Mouse (Mus musculus): ENCODE results near the gene Ptms. TPM values are rescaled to one million over a fixed set of nuclear protein-coding genes. Genes with fewer than 3 reads are reported as not detected.
"Not testable (repeated sequence)": the region's sequence is repeated elsewhere in the genome, so short reads cannot be mapped to it uniquely, and the experiment has no call there.

Ptms gene
- polyA plus RNA-seq, 1 experiment from 2014 or later, result 864 TPM

- Histone ChIP-seq H3K36me3 (no peaks in the 10 kb centered on the region), H3K27me3 (no peaks in the 10 kb centered on the region), H3K4me1 (replicated peaks) (peaks cover 19% of the 10 kb centered on the region), H3K9ac (no peak overlapping the region), H3K9me3 (no peaks in the 10 kb centered on the region), H3K27ac (replicated peaks) (no peak overlapping the region), H3K4me2 (no peak overlapping the region), H3K4me3 (no peak overlapping the region)
- 51% methylated on average over 8 of the region's 8 CpGs for WGBS
- no peak for ATAC-seq (ENCODE audit: low FRiP score, low read depth)
Measured at GRCm38 (mm10) chr6:124900056-124900800, 19.7 kb downstream of the Ptms start.

- H3K4me2 ChIP-seq, result no peak overlapping the region
- no peak for ATAC-seq (ENCODE audit: low FRiP score, low read depth)
- no peaks in the 10 kb centered on the region for H3K36me3 ChIP-seq
- H3K27ac ChIP-seq (replicated peaks), result no peak overlapping the region
- peaks cover 2% of the 10 kb centered on the region for H3K4me1 ChIP-seq (replicated peaks)
- H3K9me3 ChIP-seq, result no peaks in the 10 kb centered on the region
- no peaks in the 10 kb centered on the region for H3K27me3 ChIP-seq
- no peak overlapping the region for H3K9ac ChIP-seq
- H3K4me3 ChIP-seq, result no peak overlapping the region
- 30% methylated on average over 3 of the region's 3 CpGs for WGBS
Measured at GRCm38 (mm10) chr6:124898359-124898758, 21.5 kb downstream of the Ptms start.

- not testable (repeated sequence) for H3K27ac ChIP-seq (replicated peaks); H3K4me2 ChIP-seq; H3K4me1 ChIP-seq (replicated peaks); H3K36me3 ChIP-seq; H3K9me3 ChIP-seq; H3K27me3 ChIP-seq; H3K4me3 ChIP-seq; H3K9ac ChIP-seq; ATAC-seq (ENCODE audit: low FRiP score, low read depth)
- WGBS, result 88% methylated on average over 2 of the region's 2 CpGs
Measured at GRCm38 (mm10) chr6:124894113-124894512, 25.8 kb downstream of the Ptms start.

GRCm38 (mm10) chr6:124890997-124891396, 28.9 kb downstream of the Ptms start:
- H3K4me3 ChIP-seq, result no peak overlapping the region
- H3K36me3 ChIP-seq, result no peaks in the 10 kb centered on the region
- WGBS, result 64% methylated on average over 6 of the region's 6 CpGs

GRCm38 (mm10) chr6:124888555-124889125, 31.3 kb downstream of the Ptms start:
- 92% methylated on average over 6 of the region's 6 CpGs for WGBS
- Histone ChIP-seq H3K4me2 (no peak overlapping the region), H3K27ac (replicated peaks) (no peak overlapping the region), H3K36me3 (no peaks in the 10 kb centered on the region), H3K4me3 (no peak overlapping the region), H3K9me3 (no peaks in the 10 kb centered on the region), H3K9ac (no peak overlapping the region), H3K4me1 (replicated peaks) (no peaks in the 10 kb centered on the region), H3K27me3 (no peaks in the 10 kb centered on the region)
- no peak for ATAC-seq (ENCODE audit: low FRiP score, low read depth)

More at GRCm38 (mm10) chr6:124890997-124891396, 28.9 kb downstream of the Ptms start:
- ATAC-seq (ENCODE audit: low FRiP score, low read depth), result no peak
- Histone ChIP-seq H3K9ac (no peak overlapping the region), H3K4me1 (replicated peaks) (no peaks in the 10 kb centered on the region), H3K9me3 (no peaks in the 10 kb centered on the region), H3K27me3 (no peaks in the 10 kb centered on the region), H3K27ac (replicated peaks) (no peak overlapping the region), H3K4me2 (no peak overlapping the region)

GRCm38 (mm10) chr6:124887986-124888385, 31.9 kb downstream of the Ptms start, which contains the start of gene Cd4:
TSS of gene Cd4 (minus strand) at chr6:124888221.
- no peak within 1 kb of the TSS for H3K4me3 ChIP-seq
- no peaks in the 10 kb centered on the region for H3K4me1 ChIP-seq (replicated peaks)
- H3K36me3 ChIP-seq, result no peaks in the 10 kb centered on the region
- no peak within 1 kb of the TSS for H3K4me2 ChIP-seq
- WGBS, result 93% methylated on average over 9 of the region's 9 CpGs
- no peaks in the 10 kb centered on the region for H3K9me3 ChIP-seq
- H3K27ac ChIP-seq (replicated peaks), result no peak within 1 kb of the TSS
- no peaks in the 10 kb centered on the region for H3K27me3 ChIP-seq
- no peak within 1 kb of the TSS for H3K9ac ChIP-seq
- ATAC-seq (ENCODE audit: low FRiP score, low read depth), result no peak

GRCm38 (mm10) chr6:124885956-124886381, 33.9 kb downstream of the Ptms start:
- ATAC-seq (ENCODE audit: low FRiP score, low read depth), result no peak
- 87% methylated on average over 8 of the region's 8 CpGs for WGBS
- no peak overlapping the region for H3K9ac ChIP-seq

GRCm38 (mm10) chr6:124884714-124885500, 35.0 kb downstream of the Ptms start:
- ATAC-seq (ENCODE audit: low FRiP score, low read depth), result no peak
- Histone ChIP-seq H3K9ac (no peak overlapping the region), H3K4me3 (no peak overlapping the region), H3K27ac (replicated peaks) (no peak overlapping the region), H3K27me3 (no peaks in the 10 kb centered on the region), H3K4me1 (replicated peaks) (no peaks in the 10 kb centered on the region), H3K36me3 (no peaks in the 10 kb centered on the region), H3K4me2 (no peak overlapping the region), H3K9me3 (no peaks in the 10 kb centered on the region)
- 66% methylated on average over 10 of the region's 10 CpGs for WGBS

More at GRCm38 (mm10) chr6:124885956-124886381, 33.9 kb downstream of the Ptms start:
- no peaks in the 10 kb centered on the region for H3K9me3 ChIP-seq
- H3K36me3 ChIP-seq, result no peaks in the 10 kb centered on the region
- H3K4me3 ChIP-seq, result no peak overlapping the region
- H3K27ac ChIP-seq (replicated peaks), result no peak overlapping the region
- no peaks in the 10 kb centered on the region for H3K4me1 ChIP-seq (replicated peaks)
- H3K4me2 ChIP-seq, result no peak overlapping the region
- no peaks in the 10 kb centered on the region for H3K27me3 ChIP-seq

GRCm38 (mm10) chr6:124883351-124883750, 36.6 kb downstream of the Ptms start:
- ATAC-seq (ENCODE audit: low FRiP score, low read depth), result no peak
- 72% methylated on average over 10 of the region's 10 CpGs for WGBS
- no peaks in the 10 kb centered on the region for H3K9me3 ChIP-seq

GRCm38 (mm10) chr6:124881821-124882220, 38.1 kb downstream of the Ptms start:
- no peaks in the 10 kb centered on the region for H3K9me3 ChIP-seq
- no peak overlapping the region for H3K4me2 ChIP-seq
- H3K4me1 ChIP-seq (replicated peaks), result no peaks in the 10 kb centered on the region
- no peaks in the 10 kb centered on the region for H3K36me3 ChIP-seq
- WGBS, result 93% methylated on average over 9 of the region's 9 CpGs
- H3K27me3 ChIP-seq, result no peaks in the 10 kb centered on the region
- no peak overlapping the region for H3K27ac ChIP-seq (replicated peaks)
- H3K4me3 ChIP-seq, result no peak overlapping the region
- H3K9ac ChIP-seq, result no peak overlapping the region
- ATAC-seq (ENCODE audit: low FRiP score, low read depth), result no peak

More at GRCm38 (mm10) chr6:124883351-124883750, 36.6 kb downstream of the Ptms start:
- Histone ChIP-seq H3K27me3 (no peaks in the 10 kb centered on the region), H3K4me1 (replicated peaks) (no peaks in the 10 kb centered on the region), H3K9ac (no peak overlapping the region), H3K4me3 (no peak overlapping the region), H3K27ac (replicated peaks) (no peak overlapping the region), H3K4me2 (no peak overlapping the region), H3K36me3 (no peaks in the 10 kb centered on the region)

GRCm38 (mm10) chr6:124879390-124879789, 40.5 kb downstream of the Ptms start:
- H3K36me3 ChIP-seq, result no peaks in the 10 kb centered on the region
- ATAC-seq (ENCODE audit: low FRiP score, low read depth), result no peak
- no peak overlapping the region for H3K9ac ChIP-seq
- no peaks in the 10 kb centered on the region for H3K4me1 ChIP-seq (replicated peaks)
- H3K4me3 ChIP-seq, result no peak overlapping the region
- no peak overlapping the region for H3K4me2 ChIP-seq
- 74% methylated on average over 6 of the region's 6 CpGs for WGBS
- no peak overlapping the region for H3K27ac ChIP-seq (replicated peaks)
- no peaks in the 10 kb centered on the region for H3K9me3 ChIP-seq
- H3K27me3 ChIP-seq, result no peaks in the 10 kb centered on the region

- Histone ChIP-seq H3K27ac (replicated peaks) (no peak overlapping the region), H3K4me2 (no peak overlapping the region), H3K27me3 (no peaks in the 10 kb centered on the region), H3K4me1 (replicated peaks) (no peaks in the 10 kb centered on the region), H3K36me3 (no peaks in the 10 kb centered on the region), H3K9me3 (no peaks in the 10 kb centered on the region), H3K4me3 (no peak overlapping the region), H3K9ac (no peak overlapping the region)
- no peak for ATAC-seq (ENCODE audit: low FRiP score, low read depth)
- 61% methylated on average over 2 of the region's 3 CpGs for WGBS
Measured at GRCm38 (mm10) chr6:124874348-124874747, 45.6 kb downstream of the Ptms start.

Measured in hindbrain, embryonic 15.5 days (tissue).